Mouse (Mus musculus) liver, adult 2 months (tissue): ENCODE measurements around the gene Pax6. TPM values are rescaled to one million over a fixed set of nuclear protein-coding genes. Genes with fewer than 3 reads are reported as not detected.

Experiments
- DNase-seq: peaks from one replicate; pipeline ENCODE4 v3.0.0-alpha.2; 2011; ENCODE audit warnings: low read depth, low spot score; ENCODE audit errors: extremely low read depth
- H3K27ac ChIP-seq: fragments of 200-500 bp; replicated peaks from 2 replicates; pipeline ENCODE4 v1.5.1; 2012; ENCODE audit warnings: low read depth, mild to moderate bottlenecking, control low read depth, inconsistent platforms, low read length; ENCODE audit not compliant: insufficient read depth
- H3K27me3 ChIP-seq: fragments of 200-500 bp; 2 replicates; pipeline ENCODE4 v1.6.1; 2012; ENCODE audit warnings: mild to moderate bottlenecking, moderate library complexity, low read length, inconsistent platforms; ENCODE audit not compliant: control insufficient read depth, insufficient read depth
- H3K36me3 ChIP-seq: fragments of 200-500 bp; 2 replicates; pipeline ENCODE4 v1.6.1; 2012; ENCODE audit warnings: low read length, inconsistent platforms; ENCODE audit not compliant: control insufficient read depth, insufficient read depth
- H3K4me1 ChIP-seq: fragments of 200-500 bp; 2 replicates; pipeline ENCODE4 v1.6.1; 2011; ENCODE audit warnings: low read length; ENCODE audit not compliant: control insufficient read depth, insufficient read depth
- H3K4me3 ChIP-seq: fragments of 200-500 bp; 2 replicates; pipeline ENCODE4 v1.5.1; 2011; ENCODE audit warnings: low read depth, mild to moderate bottlenecking, control low read depth, low read length, moderate library complexity; ENCODE audit not compliant: insufficient read depth
- H3K79me2 ChIP-seq: fragments of 200-500 bp; 2 replicates; pipeline ENCODE4 v1.6.1; 2012; ENCODE audit warnings: inconsistent platforms, mild to moderate bottlenecking, low read length, moderate library complexity; ENCODE audit not compliant: control insufficient read depth, insufficient read depth
- H3K9ac ChIP-seq: fragments of 200-500 bp; 2 replicates; pipeline ENCODE4 v1.6.1; 2012; ENCODE audit warnings: low read depth, mild to moderate bottlenecking, control low read depth, inconsistent platforms, low read length
- CTCF ChIP-seq: fragments of 200-500 bp; IDR thresholded peaks from 2 replicates; pipeline ENCODE4 v1.5.1; 2011; ENCODE audit warnings: low read depth, low read length, control low read depth
- POLR2A ChIP-seq: fragments of 200-500 bp; IDR thresholded peaks from 2 replicates; pipeline ENCODE4 v1.6.1; 2011; ENCODE audit warnings: low read length, control low read depth; ENCODE audit not compliant: insufficient read depth; ENCODE audit errors: extremely low read depth
- WGBS: fragments of 180-500 bp; shearing (Covaris S2); methylation state at CpG from one replicate; pipeline ENCODE4 v1.1.7; 2018; 5-methylcytosine and 5-hydroxymethylcytosine counted together
- polyA plus RNA-seq: library from polyadenylated mRNA; depleted of rRNA; stranded (reverse); fragments of >200 nt; gene quantifications from 2 replicates; pipeline ENCODE4 v1.2.3, GENCODE M21; 2012
- total RNA-seq: library from RNA; depleted of rRNA; stranded (reverse); fragments of >200 nt; gene quantifications from 2 replicates; pipeline ENCODE4 v1.2.3, GENCODE M21; 2014

The Pax6 gene
- total and polyA plus RNA-seq, 2 experiments, result not detected

GRCm38 (mm10) chr2:105676080-105676908 is 7.6 kb downstream of the Pax6 start:
- no peak for DNase-seq
- no peak for TF ChIP-seq CTCF
- no peak overlapping the region for H3K9ac ChIP-seq
- H3K4me1 ChIP-seq, result peaks cover 21% of the 10 kb centered on the region
- 2% methylated on average over 77 of the region's 77 CpGs for WGBS
- peak overlapping the region; percentile 29; the same call in 1 of the 2 replicates for H3K4me3 ChIP-seq
- no peaks in the 10 kb centered on the region for H3K36me3 ChIP-seq
- no peaks in the 10 kb centered on the region for H3K79me2 ChIP-seq
- peaks cover 62% of the 10 kb centered on the region for H3K27me3 ChIP-seq
- no peak overlapping the region for H3K27ac ChIP-seq

DNA sequence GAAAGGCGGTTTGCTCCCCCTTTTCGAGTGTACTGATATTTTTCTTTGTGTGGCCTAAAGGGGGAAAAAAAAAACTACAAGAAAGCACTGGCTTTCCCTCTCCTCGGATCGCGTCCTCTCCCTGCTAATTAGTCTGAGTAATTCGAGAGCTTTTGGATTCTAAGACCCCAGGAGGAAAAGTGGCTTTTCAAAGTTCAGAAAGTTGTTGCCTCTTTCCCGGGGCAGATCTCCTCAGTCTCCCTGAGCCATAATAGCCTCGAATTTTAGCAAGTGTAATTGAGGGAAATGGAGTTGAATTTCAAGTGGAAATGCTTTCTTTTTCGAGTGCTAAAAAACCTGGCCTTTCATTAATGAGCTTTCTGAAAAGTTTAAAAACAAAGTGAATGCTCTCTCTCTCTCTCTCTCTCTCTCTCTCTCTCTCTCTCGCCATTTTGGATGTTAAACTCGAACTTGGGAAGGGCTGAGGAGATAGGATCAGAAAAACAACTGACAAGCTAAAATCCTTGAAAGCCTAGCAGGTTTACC is 8.3 kb downstream of the Pax6 start:
- H3K4me3 ChIP-seq, result no peak overlapping the region
- peaks cover 64% of the 10 kb centered on the region for H3K27me3 ChIP-seq
- H3K4me1 ChIP-seq, result peaks cover 23% of the 10 kb centered on the region
- H3K27ac ChIP-seq, result no peak overlapping the region
- H3K9ac ChIP-seq, result no peak overlapping the region
- TF ChIP-seq POLR2A (no peak), CTCF (no peak)
- H3K36me3 ChIP-seq, result no peaks in the 10 kb centered on the region
- H3K79me2 ChIP-seq, result no peaks in the 10 kb centered on the region
- no peak for DNase-seq
- 4% methylated on average over 11 of the region's 11 CpGs for WGBS

DNA sequence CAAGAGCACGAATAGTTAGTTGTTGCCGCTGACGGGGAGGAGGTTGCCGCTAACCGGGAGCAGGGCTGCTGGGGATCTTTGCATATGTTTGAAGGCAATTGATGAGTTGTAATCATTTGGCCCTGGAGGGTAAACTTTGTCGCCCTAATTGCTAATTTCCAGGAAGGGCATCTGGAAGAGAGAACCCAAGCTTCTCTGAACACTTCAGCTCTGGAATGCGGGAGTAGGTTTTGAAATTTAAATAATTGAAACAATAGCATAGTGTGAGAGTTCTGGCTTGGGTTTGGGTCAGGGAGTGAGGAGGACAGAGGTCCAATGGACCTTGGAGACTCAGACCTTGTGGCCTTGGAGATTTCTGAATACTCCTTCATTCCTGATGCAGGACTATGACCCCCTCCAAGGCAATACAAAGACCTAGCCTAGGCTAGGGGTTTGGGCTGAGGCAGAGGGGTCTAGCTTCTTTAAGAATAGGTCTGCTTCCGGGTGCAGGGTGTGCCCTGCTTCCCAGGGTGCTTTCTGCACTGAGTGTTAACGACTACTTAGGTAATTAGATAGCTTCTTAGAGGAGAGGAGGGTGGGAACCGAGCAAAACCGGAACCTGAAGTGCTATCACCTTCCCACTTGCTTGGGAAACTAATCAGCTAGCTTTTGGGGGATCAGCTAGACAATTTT is 8.9 kb downstream of the Pax6 start:
- Histone ChIP-seq H3K27me3 (peaks cover 61% of the 10 kb centered on the region), H3K4me3 (no peak overlapping the region), H3K36me3 (no peaks in the 10 kb centered on the region), H3K27ac (no peak overlapping the region), H3K9ac (no peak overlapping the region), H3K79me2 (no peaks in the 10 kb centered on the region), H3K4me1 (peaks cover 24% of the 10 kb centered on the region)
- WGBS, result 7% methylated on average over 11 of the region's 11 CpGs
- no peak for DNase-seq
- TF ChIP-seq CTCF (no peak), POLR2A (no peak)

DNA sequence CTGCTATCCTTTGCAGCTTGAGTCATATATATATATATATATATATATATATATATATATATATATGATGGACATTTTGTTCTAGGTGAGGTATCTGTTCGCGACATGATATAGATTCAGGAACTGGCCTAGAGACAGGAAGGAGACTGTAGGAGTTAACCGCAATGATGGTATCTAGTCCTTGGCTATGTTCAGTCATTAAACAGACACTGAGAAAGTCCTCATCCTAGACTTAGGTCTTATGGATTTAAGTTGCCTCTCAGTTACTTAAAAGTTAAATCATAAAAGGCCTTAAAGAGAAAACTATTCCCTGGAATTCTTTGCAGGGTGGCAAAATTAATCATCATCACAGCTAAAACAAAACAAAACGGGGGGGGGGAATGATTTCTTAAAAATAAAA is 9.6 kb downstream of the Pax6 start:
- DNase-seq, result no peak
- no peak overlapping the region for H3K27ac ChIP-seq
- WGBS, result 20% methylated on average over 4 of the region's 4 CpGs
- no peaks in the 10 kb centered on the region for H3K36me3 ChIP-seq
- peaks cover 64% of the 10 kb centered on the region for H3K27me3 ChIP-seq
- H3K9ac ChIP-seq, result no peak overlapping the region
- no peaks in the 10 kb centered on the region for H3K79me2 ChIP-seq
- TF ChIP-seq CTCF (no peak), POLR2A (no peak)
- H3K4me1 ChIP-seq, result peaks cover 24% of the 10 kb centered on the region
- H3K4me3 ChIP-seq, result no peak overlapping the region

DNA sequence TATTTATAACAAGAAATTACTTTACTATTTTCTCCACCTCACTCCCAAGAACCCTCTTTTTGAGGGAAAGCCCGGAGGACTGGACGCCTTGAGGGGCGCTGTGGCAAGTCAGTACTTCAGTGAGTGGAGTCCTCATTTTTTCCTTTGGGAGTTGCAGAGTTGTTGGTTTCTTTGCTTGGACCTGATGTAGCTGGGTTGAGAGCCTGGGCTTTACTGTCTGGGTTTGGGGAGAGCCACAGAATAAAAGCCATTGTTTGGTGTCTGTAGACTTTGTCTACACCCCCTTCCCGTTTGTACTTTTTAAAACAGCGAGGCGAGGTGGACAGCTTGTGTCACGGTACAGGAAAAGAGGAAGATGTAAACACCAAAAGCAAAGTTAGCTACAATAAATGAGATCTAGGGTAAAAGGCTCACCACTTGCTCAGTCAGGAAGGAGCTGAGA is 10.2 kb downstream of the Pax6 start:
- DNase-seq, result no peak
- Histone ChIP-seq H3K27me3 (peaks cover 62% of the 10 kb centered on the region), H3K79me2 (no peaks in the 10 kb centered on the region), H3K36me3 (no peaks in the 10 kb centered on the region), H3K4me3 (no peak overlapping the region), H3K27ac (no peak overlapping the region), H3K4me1 (peaks cover 20% of the 10 kb centered on the region), H3K9ac (no peak overlapping the region)
- WGBS, result 5% methylated on average over 7 of the region's 7 CpGs
- no peak for TF ChIP-seq POLR2A
- TF ChIP-seq CTCF, result no peak

- H3K36me3 ChIP-seq, result no peaks in the 10 kb centered on the region
- peaks cover 62% of the 10 kb centered on the region for H3K27me3 ChIP-seq
- WGBS, result 6% methylated on average over 2 of the region's 2 CpGs
- no peak overlapping the region for H3K27ac ChIP-seq
- no peak overlapping the region for H3K9ac ChIP-seq
- H3K4me1 ChIP-seq, result peaks cover 15% of the 10 kb centered on the region
- TF ChIP-seq CTCF (no peak), POLR2A (no peak)
- no peak for DNase-seq
- H3K4me3 ChIP-seq, result no peak overlapping the region
- no peaks in the 10 kb centered on the region for H3K79me2 ChIP-seq
Measured at GRCm38 (mm10) chr2:105679331-105679730, 10.6 kb downstream of the Pax6 start.
